Mouse (Mus musculus): ENCODE results near the gene Kxd1.

Kxd1 gene

GRCm38 (mm10) chr8:70467907-70468306 is 59.8 kb downstream of the Kxd1 start:
- DNase-seq (ENCODE audit: low spot score), result no peak

GRCm38 (mm10) chr8:70467229-70467725 is 60.5 kb downstream of the Kxd1 start:
- DNase-seq (ENCODE audit: low spot score), result no peak

GRCm38 (mm10) chr8:70466771-70467170 is 61.0 kb downstream of the Kxd1 start:
- no peak for DNase-seq (ENCODE audit: low spot score)

- no peak for DNase-seq (ENCODE audit: low spot score)
Observed at GRCm38 (mm10) chr8:70466305-70466704, 61.5 kb downstream of the Kxd1 start.

GRCm38 (mm10) chr8:70465701-70466100 is 62.1 kb downstream of the Kxd1 start:
- DNase-seq (ENCODE audit: low spot score), result no peak

- no peak for DNase-seq (ENCODE audit: low spot score)
Observed at GRCm38 (mm10) chr8:70464162-70464561, 63.6 kb downstream of the Kxd1 start.

GRCm38 (mm10) chr8:70463306-70463705 is 64.5 kb downstream of the Kxd1 start:
- DNase-seq (ENCODE audit: low spot score), result no peak

- DNase-seq (ENCODE audit: low spot score), result no peak
Observed at GRCm38 (mm10) chr8:70462516-70462813, 65.3 kb downstream of the Kxd1 start.

- DNase-seq (ENCODE audit: low spot score), result no peak
Observed at GRCm38 (mm10) chr8:70461765-70462515, 65.8 kb downstream of the Kxd1 start.

- DNase-seq (ENCODE audit: low spot score), result no peak
Observed at GRCm38 (mm10) chr8:70460606-70461005, 67.2 kb downstream of the Kxd1 start.

- DNase-seq (ENCODE audit: low spot score), result no peak
Observed at GRCm38 (mm10) chr8:70460199-70460598, 67.6 kb downstream of the Kxd1 start.

- DNase-seq (ENCODE audit: low spot score), result no peak
Observed at GRCm38 (mm10) chr8:70459636-70460035, 68.1 kb downstream of the Kxd1 start.

- no peak for DNase-seq (ENCODE audit: low spot score)
Observed at GRCm38 (mm10) chr8:70458462-70458861, 69.3 kb downstream of the Kxd1 start.
